Mouse (Mus musculus) adrenal gland, adult 2 months (tissue): ENCODE data around the gene Phkg1. TPM values are rescaled to one million over a fixed set of nuclear protein-coding genes. Genes with fewer than 3 reads are reported as not detected.
"Not testable (repeated sequence)": the region's sequence is repeated elsewhere in the genome, so short reads cannot be mapped to it uniquely, and the experiment has no call there.

Experiments
- DNase-seq: peaks from one replicate; pipeline ENCODE4 v3.0.0; 2021
- long read RNA-seq: library from polyadenylated mRNA; stranded (forward); transcript quantifications from one replicate; pipeline ENCODE4 v2.0.0, GENCODE M21; 2021
- polyA plus RNA-seq: library from polyadenylated mRNA; depleted of rRNA; stranded (reverse); fragments of >200 nt; gene quantifications from 2 replicates; pipeline ENCODE4 v1.2.3, GENCODE M21; 2012; rRNA removed
- total RNA-seq, 2 experiments: library from RNA; stranded (reverse); gene quantifications; 2 replicates each; pipeline ENCODE4 v1.2.3; 2021

The Phkg1 gene
- total RNA-seq (1 to 10 TPM; 1.4 to 3.9 TPM), polyA plus RNA-seq (1.2 and 2.6 TPM in 2 replicates)
- long read RNA-seq, partial matches to known transcripts: 1 of 3 reads
- long read RNA-seq, other reads (novel, unspliced or antisense): 2 of 3 reads

GRCm38 (mm10) chr5:129898449-129898848, at the start of gene Phkg1:
Gene Phkg1 (minus strand): TSS chr5:129898549.
- DNase-seq: no peak

GRCm38 (mm10) chr5:129947528-129948033, 49.2 kb upstream of the Phkg1 start:
- no peak for DNase-seq

GRCm38 (mm10) chr5:129943402-129943801, 45.1 kb upstream of the Phkg1 start:
- DNase-seq: no peak

- peak; percentile 70 for DNase-seq
These were observed 44.0 kb upstream of the Phkg1 start for GRCm38 (mm10) chr5:129942073-129942939.

- DNase-seq: peak; percentile 99
These were observed 43.2 kb upstream of the Phkg1 start, which contains the start of gene Vkorc1l1 for GRCm38 (mm10) chr5:129941495-129942045. Gene Vkorc1l1 (plus strand): TSS chr5:129941970.

GRCm38 (mm10) chr5:129940736-129941494, 42.6 kb upstream of the Phkg1 start:
- no peak for DNase-seq

- DNase-seq: no peak
These were observed 41.9 kb upstream of the Phkg1 start for GRCm38 (mm10) chr5:129940281-129940680.

- no peak for DNase-seq
These were observed 38.6 kb upstream of the Phkg1 start for GRCm38 (mm10) chr5:129936941-129937340.

GRCm38 (mm10) chr5:129929924-129930855, 31.8 kb upstream of the Phkg1 start:
- peak; percentile 49 for DNase-seq

GRCm38 (mm10) chr5:129925933-129926332, 27.6 kb upstream of the Phkg1 start:
- DNase-seq: no peak

- DNase-seq: no peak
These were observed 26.6 kb upstream of the Phkg1 start for GRCm38 (mm10) chr5:129924820-129925452.

GRCm38 (mm10) chr5:129921972-129922371, 23.6 kb upstream of the Phkg1 start:
- no peak for DNase-seq

GRCm38 (mm10) chr5:129919320-129919719, 21.0 kb upstream of the Phkg1 start:
- peak; percentile 45 for DNase-seq

- peak; percentile 20 for DNase-seq
These were observed 20.4 kb upstream of the Phkg1 start for GRCm38 (mm10) chr5:129918752-129919151.

GRCm38 (mm10) chr5:129918065-129918651, 19.8 kb upstream of the Phkg1 start:
- no peak for DNase-seq

GRCm38 (mm10) chr5:129915491-129915890, 17.1 kb upstream of the Phkg1 start:
- DNase-seq: not testable (repeated sequence)

- DNase-seq: peak; percentile 28
These were observed 15.7 kb upstream of the Phkg1 start for GRCm38 (mm10) chr5:129914024-129914423.

- DNase-seq: no peak
These were observed 11.2 kb upstream of the Phkg1 start for GRCm38 (mm10) chr5:129909591-129909990.

GRCm38 (mm10) chr5:129909147-129909546, 10.8 kb upstream of the Phkg1 start:
- no peak for DNase-seq
